Mouse (Mus musculus) layer of hippocampus, postnatal 25 days (tissue): ENCODE data around the gene Cyp11a1. TPM values are rescaled to one million over a fixed set of nuclear protein-coding genes. Genes with fewer than 3 reads are reported as not detected.

Experiments
- DNase-seq, 2 experiments: peaks; one replicate each; pipeline ENCODE4 v3.0.0; 2022; ENCODE audit warnings: mixed read lengths in 2 of 2, low spot score in 1 of 2; ENCODE audit errors: extremely low spot score in 1 of 2
- total RNA-seq, 2 experiments: library from RNA; stranded (reverse); gene quantifications; 2 replicates each; pipeline ENCODE4 v1.2.3; 2021

Gene Cyp11a1
- total RNA-seq, 2 experiments from 2014 or later = 1.1 to 3.1 TPM

DNA sequence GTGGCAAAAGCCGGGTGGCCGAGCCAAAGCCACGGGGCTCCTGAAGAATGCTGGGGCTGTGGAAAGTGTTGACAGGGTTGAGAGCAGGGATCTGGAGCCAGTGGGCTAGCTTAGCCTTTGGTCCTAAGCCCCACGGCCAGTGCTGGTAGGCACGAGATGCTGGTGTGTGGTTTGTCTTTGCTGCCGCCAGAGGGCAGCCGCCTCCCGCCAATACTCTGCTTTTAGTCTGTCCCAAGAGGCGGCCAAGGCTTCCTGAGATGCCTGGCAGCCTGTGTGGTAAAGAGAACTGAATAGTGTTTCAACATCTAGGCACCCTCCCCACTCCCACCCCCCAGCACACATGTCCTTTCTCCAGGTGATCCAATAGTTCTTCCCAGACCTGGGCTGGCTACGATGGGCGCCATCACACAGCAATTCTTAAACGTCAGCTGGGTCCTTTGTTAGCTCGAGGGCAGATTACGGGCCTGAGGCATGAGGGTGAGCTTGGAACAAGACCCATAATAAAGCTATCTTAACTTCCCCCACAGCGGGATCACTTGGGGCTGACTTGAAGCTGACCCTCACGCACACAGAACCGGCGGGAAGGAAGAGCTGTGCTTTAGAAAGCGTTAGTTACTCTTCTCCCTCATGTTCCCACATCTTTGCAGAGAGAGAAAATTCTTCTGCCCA is 32.4 kb downstream of the Cyp11a1 start:
- DNase-seq = peak; percentile 65 to 80

GRCm38 (mm10) chr9:58040977-58041376 is 34.8 kb downstream of the Cyp11a1 start:
- no peak for DNase-seq

DNA sequence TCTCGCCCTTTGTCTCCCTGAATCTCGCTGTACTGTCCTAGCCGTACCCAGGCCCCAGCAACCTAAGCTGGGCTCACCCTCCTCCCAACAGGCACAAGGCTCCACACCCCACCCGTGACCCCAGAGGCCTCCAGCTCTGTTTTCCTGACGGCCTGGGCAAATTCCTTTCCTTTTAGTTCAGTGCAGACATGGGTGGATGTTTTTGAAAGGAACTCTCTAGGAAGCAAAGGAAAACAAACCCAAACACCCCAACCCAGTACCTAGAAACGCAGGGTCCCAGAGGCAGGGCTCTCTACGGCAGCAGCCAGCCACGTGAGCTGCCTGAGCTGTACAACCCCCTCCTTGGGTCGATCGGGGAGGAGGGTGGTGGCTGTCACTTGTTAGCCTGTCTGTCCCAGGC is 36.2 kb downstream of the Cyp11a1 start:
- DNase-seq = no peak

- DNase-seq = no peak
These were observed 37.3 kb downstream of the Cyp11a1 start for GRCm38 (mm10) chr9:58043496-58044017.

DNA sequence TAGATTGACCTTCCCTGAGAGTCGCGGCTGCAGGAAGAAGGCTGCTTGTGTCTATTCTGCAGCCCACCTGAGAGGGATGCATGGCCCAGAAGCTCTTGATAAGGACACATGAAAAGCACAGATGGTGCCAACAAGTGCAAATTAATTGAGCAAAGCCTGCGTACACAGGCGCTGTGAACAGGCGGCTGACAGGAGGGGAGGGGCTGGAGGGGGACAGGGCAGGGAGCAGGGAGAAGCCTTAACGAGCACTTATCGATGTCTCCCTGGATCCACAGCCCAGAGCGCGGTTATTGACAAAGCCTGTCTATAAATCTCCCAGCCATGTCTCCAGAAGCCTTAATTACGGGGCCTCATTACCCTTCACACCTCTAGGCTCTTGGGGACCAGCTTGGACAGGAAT is 38.6 kb downstream of the Cyp11a1 start:
- DNase-seq = no peak

DNA sequence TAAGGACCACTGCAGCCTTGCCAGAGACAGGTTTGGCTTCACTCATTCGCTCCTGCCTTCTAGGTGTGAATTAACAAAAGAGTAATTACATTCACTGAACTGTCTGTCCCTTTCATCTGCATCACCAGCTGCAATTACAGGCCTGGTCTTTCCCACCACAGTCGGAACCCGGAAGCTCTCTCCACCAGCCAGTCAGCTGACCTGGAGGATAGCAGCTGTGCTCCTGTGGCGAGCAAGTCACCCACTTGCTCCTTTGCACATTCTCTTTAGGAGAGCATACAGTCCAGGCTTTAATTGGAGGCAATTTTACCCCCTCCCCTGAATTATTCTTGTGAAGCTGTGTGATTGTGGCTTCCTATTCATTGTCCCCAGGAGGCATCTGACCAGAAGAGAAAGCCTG is 39.4 kb downstream of the Cyp11a1 start:
- no peak for DNase-seq

GRCm38 (mm10) chr9:58047061-58047460 is 40.9 kb downstream of the Cyp11a1 start:
- no peak for DNase-seq

GRCm38 (mm10) chr9:58048621-58049020 is 42.4 kb downstream of the Cyp11a1 start:
- no peak for DNase-seq

- DNase-seq = no peak
These were observed 43.0 kb downstream of the Cyp11a1 start for GRCm38 (mm10) chr9:58049186-58049585.

GRCm38 (mm10) chr9:58049861-58050260 is 43.6 kb downstream of the Cyp11a1 start:
- DNase-seq = no peak

- no peak for DNase-seq
These were observed 45.7 kb downstream of the Cyp11a1 start for GRCm38 (mm10) chr9:58051937-58052336.

DNA sequence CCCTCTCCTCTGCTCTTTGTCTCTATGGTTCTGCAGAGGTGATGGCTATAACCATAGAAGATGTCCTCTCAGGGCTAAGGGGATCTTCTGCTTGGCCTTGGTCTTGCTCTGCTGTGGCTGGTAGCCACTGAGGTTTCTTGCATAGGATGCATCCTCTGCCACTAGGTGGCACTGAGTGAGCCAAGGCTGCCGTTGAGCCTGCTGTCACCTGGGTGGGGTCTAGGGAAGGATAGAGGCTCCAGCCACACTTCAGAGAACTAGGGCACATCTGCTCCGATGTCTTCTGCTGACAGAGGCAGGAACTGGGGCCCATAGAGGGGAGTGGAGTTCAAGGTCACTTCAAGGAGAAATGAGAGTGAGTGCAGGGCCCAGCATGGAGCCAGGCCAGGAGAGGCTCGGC is 46.9 kb downstream of the Cyp11a1 start:
- DNase-seq = peak; percentile 53 to 72

DNA sequence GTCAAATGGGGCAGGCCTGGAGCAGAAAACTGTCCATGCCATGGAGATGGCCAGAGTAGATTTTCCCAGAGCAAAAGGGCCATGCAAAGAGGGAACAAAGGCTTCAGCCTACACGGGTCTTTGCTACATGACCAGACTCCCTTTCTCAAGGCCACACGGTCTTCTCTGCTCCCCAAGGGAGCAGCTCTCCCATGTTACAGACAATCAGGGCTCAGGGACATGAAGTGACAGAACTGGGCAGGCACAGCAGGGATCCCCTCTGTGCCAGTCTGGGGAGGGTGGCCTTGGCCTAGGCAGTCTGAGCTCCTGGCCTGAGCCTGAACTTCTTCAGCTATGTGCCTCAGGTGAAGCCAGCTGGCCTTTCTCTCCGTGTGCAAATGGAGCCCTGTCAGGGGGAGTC is 47.3 kb downstream of the Cyp11a1 start:
- DNase-seq = no peak

GRCm38 (mm10) chr9:58054032-58054431 is 47.8 kb downstream of the Cyp11a1 start:
- DNase-seq = no peak

DNA sequence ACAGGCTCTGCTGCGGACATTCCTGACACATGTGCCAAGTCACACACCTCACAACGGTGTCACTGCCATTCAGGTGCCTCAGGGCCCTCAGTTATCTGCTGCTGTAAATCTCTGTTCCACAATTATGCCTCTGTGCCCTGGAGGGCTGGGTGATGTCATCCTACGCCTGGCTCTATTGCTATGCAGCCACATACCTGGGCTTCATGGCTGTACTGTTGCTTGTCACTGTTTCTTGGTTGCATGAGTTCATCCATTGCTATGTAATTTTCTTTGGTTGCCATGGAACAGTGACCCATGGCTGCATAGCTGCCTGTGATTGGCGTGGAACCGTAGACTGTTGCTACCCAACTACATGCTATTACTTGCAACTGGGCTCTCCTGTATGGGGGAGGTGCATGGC is 49.5 kb downstream of the Cyp11a1 start:
- no peak for DNase-seq

- DNase-seq = no peak
These were observed 53.7 kb downstream of the Cyp11a1 start for GRCm38 (mm10) chr9:58059920-58060319.

DNA sequence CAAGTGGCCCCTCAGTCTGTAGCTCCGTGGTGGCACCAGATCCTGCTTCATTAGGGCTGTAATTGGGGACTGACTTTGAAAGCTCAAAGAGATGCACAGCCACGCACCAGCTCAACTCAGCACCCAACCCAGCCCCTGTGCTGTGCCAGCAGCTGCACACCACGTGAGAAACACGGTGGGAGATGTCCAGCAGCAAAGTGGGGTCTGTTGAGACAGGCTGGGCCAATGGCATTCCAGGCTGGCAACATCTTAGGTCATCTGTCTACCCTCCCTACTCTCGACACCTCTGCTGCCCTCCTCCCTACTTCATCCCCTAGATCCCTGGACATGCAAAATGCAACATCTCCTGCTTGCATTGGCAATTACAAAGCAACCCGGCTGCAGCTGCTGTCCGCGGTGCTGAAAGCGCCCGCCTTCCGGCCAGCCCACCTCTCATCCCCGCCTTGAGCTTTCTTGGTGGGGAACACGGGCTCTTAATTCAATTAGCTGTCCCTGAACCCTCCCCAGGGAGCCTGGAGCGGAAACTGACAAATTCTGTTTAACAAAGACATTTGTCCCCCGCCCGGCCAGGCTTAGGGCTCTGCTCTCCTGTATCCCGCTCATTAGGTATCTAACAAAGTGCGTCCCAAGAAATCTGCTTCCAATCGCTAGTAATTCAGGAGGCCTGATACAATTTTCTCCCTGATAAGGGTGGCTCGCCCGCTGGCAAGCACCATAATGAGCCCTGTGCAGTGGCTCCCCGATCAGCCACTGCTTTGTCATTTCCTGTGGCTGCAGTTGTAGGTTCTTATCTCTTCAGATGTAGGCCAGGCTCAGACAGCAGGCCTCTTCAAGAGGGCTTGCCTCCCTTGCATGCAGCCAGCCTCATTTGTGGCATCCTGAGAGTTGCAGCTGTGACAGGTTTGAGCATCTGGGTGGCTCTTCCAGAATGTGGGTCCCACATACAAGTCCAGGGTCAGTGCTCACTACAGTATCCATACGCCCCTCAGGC is 54.8 kb downstream of the Cyp11a1 start:
- DNase-seq = peak in 1 of 2 experiments; percentile 47

DNA sequence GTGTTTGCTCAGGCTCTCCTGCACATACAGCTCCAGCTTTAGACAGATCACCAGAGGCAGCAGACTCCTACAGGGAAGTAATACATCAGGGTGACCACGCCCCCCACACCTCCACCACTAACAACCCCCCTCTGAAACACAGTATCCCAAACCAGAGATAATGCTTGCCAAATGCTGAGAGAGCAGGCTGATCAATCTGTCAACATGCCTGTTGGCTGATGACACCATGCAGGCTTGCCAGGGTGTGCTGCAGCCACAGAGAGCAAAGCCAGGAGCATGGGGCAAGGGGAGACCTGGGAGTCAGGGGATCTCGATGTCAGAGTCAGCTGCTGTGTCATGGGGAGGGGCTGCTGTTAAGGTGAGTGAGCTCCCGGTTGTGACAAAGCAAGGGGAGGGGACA is 57.3 kb downstream of the Cyp11a1 start, which contains the start of gene Stra6:
Stra6 (plus strand) TSS at position 258 of the 400 bp plus-strand sequence.
- DNase-seq = no peak

DNA sequence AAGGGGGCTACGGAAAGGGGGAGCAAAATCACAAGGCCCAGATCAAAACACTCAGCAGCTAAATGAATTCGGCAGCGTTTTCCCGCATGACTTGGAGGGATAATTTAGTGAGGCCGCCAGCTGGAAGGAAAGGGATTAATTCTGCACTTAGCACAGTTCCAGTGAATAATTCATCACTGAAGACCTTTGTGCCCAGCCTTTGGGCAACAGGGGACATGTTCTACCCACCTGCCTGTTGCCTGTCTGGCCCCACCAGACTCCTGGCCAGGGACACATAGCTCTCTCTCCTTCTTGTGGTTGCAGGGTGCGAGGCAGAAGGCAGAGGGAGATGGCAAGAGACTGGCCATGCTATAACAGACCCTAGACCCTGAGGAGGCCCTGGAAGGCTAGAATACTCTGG is 59.3 kb downstream of the Cyp11a1 start:
- DNase-seq = no peak

- DNase-seq = no peak
These were observed 59.9 kb downstream of the Cyp11a1 start for GRCm38 (mm10) chr9:58065977-58066730.

DNA sequence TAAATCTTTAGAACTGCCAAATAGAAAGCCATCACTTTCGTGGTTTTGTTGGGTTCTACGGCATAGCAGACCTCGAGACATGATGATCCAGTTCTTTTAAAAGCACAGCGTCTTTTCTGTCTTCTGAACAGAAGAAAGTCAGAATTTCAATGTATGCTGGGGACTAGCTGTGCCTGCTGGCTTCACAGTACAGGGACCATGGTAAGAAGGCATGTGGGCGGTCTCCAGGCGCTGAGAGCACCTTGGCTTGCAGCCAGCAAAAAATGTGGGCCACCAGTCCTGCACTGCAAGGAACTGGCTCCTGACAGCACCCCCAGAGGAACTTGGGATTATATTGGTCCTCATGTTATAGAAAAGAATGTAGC is 60.5 kb downstream of the Cyp11a1 start:
- DNase-seq = peak in 1 of 2 experiments; percentile 57
